Mouse (Mus musculus) hindbrain, embryonic 15.5 days (tissue): ENCODE results near the gene 5530401A14Rik. TPM values are rescaled to one million over a fixed set of nuclear protein-coding genes. Genes with fewer than 3 reads are reported as not detected.

Source experiments
- ATAC-seq: fragments of 200-750 bp; cut with Nextera tagmentation; 2 replicates; pipeline ENCODE4 v1.8.0; 2017; ENCODE audit warnings: low read depth, moderate number of reproducible peaks, moderate TSS enrichment; ENCODE audit not compliant: low FRiP score
- H3K27ac ChIP-seq: fragments of 300-500 bp; sonication (generic); replicated peaks from 2 replicates; pipeline ENCODE4 v1.5.1; 2015; ENCODE audit warnings: mild to moderate bottlenecking, inconsistent platforms
- H3K27me3 ChIP-seq: fragments of 300-500 bp; sonication (generic); 2 replicates; pipeline ENCODE4 v1.6.1; 2015; ENCODE audit warnings: control low read depth, inconsistent platforms
- H3K36me3 ChIP-seq: fragments of 300-500 bp; sonication (generic); 2 replicates; pipeline ENCODE4 v1.6.1; 2015; ENCODE audit warnings: control low read depth, inconsistent platforms
- H3K4me1 ChIP-seq: fragments of 300-500 bp; sonication (generic); replicated peaks from 2 replicates; pipeline ENCODE4 v1.6.1; 2015; ENCODE audit warnings: control low read depth, inconsistent platforms
- H3K4me2 ChIP-seq: fragments of 300-500 bp; sonication (generic); 2 replicates; pipeline ENCODE4 v1.6.1; 2015; ENCODE audit warnings: moderate library complexity, mild to moderate bottlenecking, inconsistent platforms
- H3K4me3 ChIP-seq: fragments of 300-500 bp; sonication (generic); 2 replicates; pipeline ENCODE4 v1.5.1; 2015; ENCODE audit warnings: mild to moderate bottlenecking, inconsistent platforms
- H3K9ac ChIP-seq: fragments of 300-500 bp; sonication (generic); 2 replicates; pipeline ENCODE4 v1.6.1; 2015; ENCODE audit warnings: inconsistent platforms
- H3K9me3 ChIP-seq: fragments of 300-500 bp; sonication (generic); 2 replicates; pipeline ENCODE4 v1.6.1; 2016; ENCODE audit warnings: control low read depth, inconsistent platforms
- WGBS: fragments of 180-500 bp; shearing (Covaris S2); methylation state at CpG from one replicate; pipeline ENCODE4 v1.1.7; 2015; 5-methylcytosine and 5-hydroxymethylcytosine counted together
- polyA plus RNA-seq: library from polyadenylated mRNA; unstranded; fragments of >200 nt; fragmentation: Nextera tagmentation; extraction: Ambion mirVana; gene quantifications from 2 replicates; pipeline ENCODE4 v1.2.1, GENCODE M21; 2015

Gene 5530401A14Rik
- 0.73 and 1.2 TPM in 2 replicates for polyA plus RNA-seq

DNA sequence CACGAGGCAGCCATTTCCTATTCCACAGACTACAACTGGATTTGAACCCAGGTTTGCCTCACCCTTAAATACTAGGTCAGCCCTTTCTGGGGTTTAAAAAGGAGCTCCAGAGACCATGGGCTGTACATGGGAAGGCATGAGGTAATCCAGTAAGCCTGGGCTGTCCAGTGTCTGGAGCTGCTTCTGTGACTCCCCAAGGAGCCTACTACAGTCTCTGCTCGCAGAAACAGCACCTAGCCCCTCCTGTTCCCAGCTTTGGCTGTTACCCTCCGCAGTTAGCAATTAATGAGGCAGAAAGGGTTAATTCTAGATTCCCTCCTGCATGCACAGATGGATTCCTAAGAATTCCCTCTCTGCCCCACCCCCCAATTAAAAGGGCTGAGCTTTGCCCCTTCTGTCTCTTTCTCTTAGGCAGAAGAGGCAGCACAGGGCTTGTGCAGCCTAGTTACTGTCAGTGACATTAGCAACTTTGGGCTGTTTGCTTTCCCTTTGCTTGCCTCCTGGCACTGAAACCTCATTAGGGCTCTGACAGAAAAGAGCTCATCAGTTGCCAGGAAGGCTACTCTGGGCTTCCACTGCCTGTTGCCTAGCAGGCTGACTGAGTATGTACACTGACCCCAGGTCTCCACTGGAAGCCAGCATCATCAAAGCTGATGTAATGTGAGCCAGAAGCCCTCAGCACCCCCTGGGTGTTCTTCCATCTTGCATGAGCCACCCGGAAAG lies at the start of gene 5530401A14Rik:
5530401A14Rik (plus strand) TSS at position 424 of the 723 bp plus-strand sequence.
- peaks cover 21% of the 10 kb centered on the region for H3K4me1 ChIP-seq
- H3K27ac ChIP-seq: 0 out of 2 replicates have a peak within 1 kb of the TSS, but pooled peaks have one; percentile 40
- no peaks in the 10 kb centered on the region for H3K27me3 ChIP-seq
- peak; percentile 91 for ATAC-seq
- no peak within 1 kb of the TSS for H3K4me2 ChIP-seq
- no peak within 1 kb of the TSS for H3K4me3 ChIP-seq
- H3K9me3 ChIP-seq: no peaks in the 10 kb centered on the region
- no peak within 1 kb of the TSS for H3K9ac ChIP-seq
- no peaks in the 10 kb centered on the region for H3K36me3 ChIP-seq
- WGBS: 26% methylated on average over 4 of the region's 4 CpGs

- no peaks in the 10 kb centered on the region for H3K9me3 ChIP-seq
- H3K4me3 ChIP-seq: no peak overlapping the region
- H3K36me3 ChIP-seq: no peaks in the 10 kb centered on the region
- H3K27ac ChIP-seq: no peak overlapping the region
- no peak overlapping the region for H3K4me2 ChIP-seq
- no peak for ATAC-seq
- H3K9ac ChIP-seq: no peak overlapping the region
- no peaks in the 10 kb centered on the region for H3K4me1 ChIP-seq
- H3K27me3 ChIP-seq: no peaks in the 10 kb centered on the region
- 84% methylated on average over 1 of the region's 1 CpGs for WGBS
Observed at GRCm38 (mm10) chr11:81814816-81815215, 45.7 kb upstream of the 5530401A14Rik start.

- ATAC-seq: no peak
- no peak overlapping the region for H3K9ac ChIP-seq
- no peaks in the 10 kb centered on the region for H3K4me1 ChIP-seq
- no peaks in the 10 kb centered on the region for H3K9me3 ChIP-seq
- no peak overlapping the region for H3K4me2 ChIP-seq
- H3K27ac ChIP-seq: no peak overlapping the region
- no peak overlapping the region for H3K4me3 ChIP-seq
- no peaks in the 10 kb centered on the region for H3K36me3 ChIP-seq
- no peaks in the 10 kb centered on the region for H3K27me3 ChIP-seq
- 65% methylated on average over 5 of the region's 5 CpGs for WGBS
Observed at GRCm38 (mm10) chr11:81816531-81816930, 43.9 kb upstream of the 5530401A14Rik start.

DNA sequence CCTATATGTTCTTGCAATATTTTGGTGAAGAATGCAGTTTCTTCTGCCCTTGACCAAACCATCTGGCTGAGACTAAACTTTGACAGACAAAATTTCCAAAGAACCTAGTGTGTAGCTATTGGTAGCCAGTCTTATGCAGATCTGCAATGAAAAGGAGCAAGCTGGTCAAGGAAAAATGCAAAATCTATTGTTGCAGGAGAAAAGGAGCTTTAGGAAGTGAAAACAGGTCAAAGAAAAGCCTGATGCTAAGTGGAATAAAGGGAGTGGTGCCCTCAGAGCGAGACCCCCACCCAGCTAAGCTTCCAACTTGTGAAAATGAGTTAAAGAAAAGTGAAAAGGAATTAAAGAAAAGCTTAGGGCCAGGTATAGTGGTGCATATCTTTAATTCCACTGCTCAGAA lies 28.1 kb upstream of the 5530401A14Rik start:
- H3K9me3 ChIP-seq: no peaks in the 10 kb centered on the region
- H3K27ac ChIP-seq: no peak overlapping the region
- H3K27me3 ChIP-seq: no peaks in the 10 kb centered on the region
- ATAC-seq: no peak
- H3K4me3 ChIP-seq: no peak overlapping the region
- H3K9ac ChIP-seq: no peak overlapping the region
- 42% methylated on average over 1 of the region's 1 CpGs for WGBS
- H3K4me1 ChIP-seq: no peaks in the 10 kb centered on the region
- no peaks in the 10 kb centered on the region for H3K36me3 ChIP-seq
- H3K4me2 ChIP-seq: no peak overlapping the region

DNA sequence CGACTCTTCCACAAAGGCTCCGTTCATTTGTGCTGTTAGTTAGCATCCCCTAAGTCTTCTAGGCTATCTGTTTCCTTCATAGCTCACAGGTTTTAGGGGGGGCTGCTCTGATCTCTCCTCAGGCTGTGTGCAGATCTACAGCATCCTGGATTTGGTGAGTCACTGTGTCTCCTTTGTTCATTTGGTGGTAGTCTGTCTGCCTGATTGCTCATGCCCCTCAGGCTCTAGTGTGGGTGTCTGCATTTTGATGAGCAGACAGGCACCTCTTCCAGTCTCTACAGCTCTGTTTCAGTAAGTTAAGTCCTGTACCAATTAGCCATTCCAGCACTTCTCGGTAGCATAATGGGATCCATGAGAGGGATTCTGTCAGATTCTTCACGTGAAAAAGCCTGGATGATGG lies 22.0 kb upstream of the 5530401A14Rik start:
- no peaks in the 10 kb centered on the region; the same call in 1 of the 2 replicates for H3K4me1 ChIP-seq
- no peak for ATAC-seq
- H3K4me3 ChIP-seq: no peak overlapping the region
- no peak overlapping the region for H3K9ac ChIP-seq
- 52% methylated on average over 4 of the region's 4 CpGs for WGBS
- H3K9me3 ChIP-seq: no peaks in the 10 kb centered on the region
- H3K27ac ChIP-seq: no peak overlapping the region
- H3K27me3 ChIP-seq: no peaks in the 10 kb centered on the region
- no peak overlapping the region for H3K4me2 ChIP-seq
- H3K36me3 ChIP-seq: no peaks in the 10 kb centered on the region

GRCm38 (mm10) chr11:81841001-81841400 lies 19.5 kb upstream of the 5530401A14Rik start:
- H3K4me1 ChIP-seq: peaks cover 12% of the 10 kb centered on the region
- H3K36me3 ChIP-seq: no peaks in the 10 kb centered on the region
- H3K27me3 ChIP-seq: no peaks in the 10 kb centered on the region
- H3K27ac ChIP-seq: no peak overlapping the region
- no peak overlapping the region for H3K4me3 ChIP-seq
- WGBS: 58% methylated on average over 2 of the region's 2 CpGs
- no peak for ATAC-seq
- no peak overlapping the region for H3K9ac ChIP-seq
- H3K4me2 ChIP-seq: no peak overlapping the region
- no peaks in the 10 kb centered on the region for H3K9me3 ChIP-seq

DNA sequence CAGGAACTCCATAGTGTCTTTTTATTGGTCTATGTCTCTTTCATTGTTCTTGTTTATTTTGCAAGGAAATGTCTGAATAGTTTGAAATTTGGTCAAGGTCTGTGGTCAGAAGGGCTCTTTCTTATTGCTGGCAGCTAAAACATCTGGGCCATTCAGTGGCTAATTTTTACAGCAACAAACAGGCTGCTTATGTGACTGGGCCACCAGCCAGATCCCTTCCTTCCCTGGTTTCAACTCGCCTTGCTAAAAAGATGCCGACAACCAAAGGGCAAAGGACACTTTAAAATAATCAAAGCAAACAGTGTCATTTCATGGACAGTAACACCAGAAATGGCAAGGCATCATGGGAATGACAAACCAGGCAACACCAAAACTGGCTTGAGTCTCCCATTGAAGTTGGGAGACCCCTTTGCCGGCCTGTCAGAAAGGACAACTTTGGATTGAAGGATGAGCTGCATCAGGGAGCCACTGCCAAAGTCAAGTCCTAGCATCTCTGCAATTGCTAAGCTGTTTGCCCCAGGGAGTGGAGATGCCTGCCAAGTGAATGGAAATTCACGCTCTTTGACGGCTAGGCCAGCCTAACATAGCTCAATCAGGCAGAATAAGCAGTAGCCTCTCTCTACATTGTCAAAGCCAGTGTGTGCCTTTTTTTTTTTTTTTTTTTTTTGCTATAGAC lies 15.3 kb upstream of the 5530401A14Rik start:
- WGBS: 37% methylated on average over 5 of the region's 5 CpGs
- ATAC-seq: peak; percentile 69; the same call in 1 of the 2 replicates

DNA sequence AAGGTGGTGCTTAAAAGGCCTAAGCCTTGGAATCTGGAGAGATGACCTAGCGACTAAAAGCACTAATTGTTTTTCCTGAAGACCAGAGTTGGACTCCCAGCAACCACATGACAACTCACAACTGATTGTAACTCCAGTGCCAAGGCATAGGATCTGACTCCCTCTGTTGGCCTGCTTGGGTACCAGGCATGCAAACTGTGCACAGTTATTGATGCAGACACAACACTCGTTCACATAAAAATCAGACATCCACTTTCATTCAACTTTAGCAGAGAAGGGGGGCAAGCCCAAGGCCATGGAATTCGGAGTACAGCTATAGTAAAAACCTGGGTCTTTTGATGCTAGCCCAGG lies 14.8 kb upstream of the 5530401A14Rik start:
- Histone ChIP-seq H3K9ac (no peak overlapping the region), H3K9me3 (no peaks in the 10 kb centered on the region), H3K4me1 (peaks cover 15% of the 10 kb centered on the region), H3K36me3 (no peaks in the 10 kb centered on the region), H3K4me2 (no peak overlapping the region), H3K27ac (no peak overlapping the region; the same call in 1 of the 2 replicates), H3K4me3 (no peak overlapping the region), H3K27me3 (no peaks in the 10 kb centered on the region)
- ATAC-seq: peak; percentile 51
- 66% methylated on average over 3 of the region's 3 CpGs for WGBS

More for the DNA sequence above, 15.3 kb upstream of the 5530401A14Rik start:
- Histone ChIP-seq H3K27me3 (no peaks in the 10 kb centered on the region), H3K27ac (no peak overlapping the region), H3K9ac (no peak overlapping the region), H3K4me2 (no peak overlapping the region), H3K4me1 (peaks cover 12% of the 10 kb centered on the region), H3K4me3 (no peak overlapping the region), H3K36me3 (no peaks in the 10 kb centered on the region), H3K9me3 (no peaks in the 10 kb centered on the region)

- no peak for ATAC-seq
Observed at GRCm38 (mm10) chr11:81847773-81848490, 12.5 kb upstream of the 5530401A14Rik start.

GRCm38 (mm10) chr11:81865661-81866382 lies 5.3 kb downstream of the 5530401A14Rik start:
- WGBS: 49% methylated on average over 10 of the region's 10 CpGs
- H3K4me2 ChIP-seq: no peak overlapping the region
- H3K36me3 ChIP-seq: no peaks in the 10 kb centered on the region
- H3K27me3 ChIP-seq: no peaks in the 10 kb centered on the region
- no peak for ATAC-seq
- peaks cover 18% of the 10 kb centered on the region for H3K4me1 ChIP-seq
- no peak overlapping the region for H3K4me3 ChIP-seq
- H3K27ac ChIP-seq: no peak overlapping the region
- H3K9ac ChIP-seq: no peak overlapping the region
- H3K9me3 ChIP-seq: no peaks in the 10 kb centered on the region

More at GRCm38 (mm10) chr11:81847773-81848490, 12.5 kb upstream of the 5530401A14Rik start:
- Histone ChIP-seq H3K9ac (no peak overlapping the region), H3K9me3 (no peaks in the 10 kb centered on the region), H3K4me2 (no peak overlapping the region), H3K36me3 (no peaks in the 10 kb centered on the region), H3K4me1 (peaks cover 17% of the 10 kb centered on the region), H3K27ac (no peak overlapping the region), H3K4me3 (no peak overlapping the region), H3K27me3 (no peaks in the 10 kb centered on the region)
- whole genome bisulfite sequencing: 68% methylated on average over 1 of the region's 1 CpGs

DNA sequence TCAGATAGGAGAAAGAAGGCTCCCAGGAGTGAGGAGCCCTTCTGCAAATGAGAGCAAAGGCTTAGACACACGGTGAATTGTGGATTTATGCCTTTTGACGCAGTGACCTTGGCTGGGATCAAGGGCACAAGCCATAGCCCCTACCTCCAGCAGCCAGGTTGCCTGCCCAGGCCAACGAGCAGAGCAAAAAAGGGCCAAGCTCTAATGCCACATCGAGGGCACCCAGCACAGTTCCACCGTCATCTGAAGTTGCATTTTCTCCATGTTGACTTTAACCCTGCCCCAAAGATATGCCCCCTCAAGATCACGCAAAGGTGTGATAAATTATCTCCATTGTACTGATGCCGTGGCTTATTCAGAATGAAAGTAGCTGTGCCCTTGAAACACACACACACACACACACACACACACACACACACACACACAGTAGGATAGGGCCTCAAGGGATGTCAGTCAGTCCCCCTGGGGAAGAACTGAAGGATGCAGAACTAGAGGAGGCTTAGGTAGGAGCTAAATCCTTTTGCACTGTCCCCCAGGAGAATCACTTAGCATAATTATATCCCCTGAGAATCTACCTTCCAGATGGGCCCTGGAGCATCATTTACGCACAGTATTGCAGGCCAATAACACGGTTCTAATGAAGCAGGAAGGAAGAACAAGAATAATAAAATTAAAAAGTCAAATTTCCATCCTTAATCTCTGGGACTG lies 11.2 kb downstream of the 5530401A14Rik start:
- ATAC-seq: no peak
- no peak overlapping the region for H3K27ac ChIP-seq
- no peak overlapping the region for H3K9ac ChIP-seq

More for the DNA sequence above, 11.2 kb downstream of the 5530401A14Rik start:
- Histone ChIP-seq H3K36me3 (no peaks in the 10 kb centered on the region), H3K9me3 (no peaks in the 10 kb centered on the region), H3K27me3 (no peaks in the 10 kb centered on the region), H3K4me3 (no peak overlapping the region), H3K4me1 (no peaks in the 10 kb centered on the region), H3K4me2 (no peak overlapping the region)
- 61% methylated on average over 9 of the region's 9 CpGs for WGBS
